Mouse (Mus musculus) frontal cortex, adult 2 months (tissue): ENCODE results near the gene Gm3411. TPM values are rescaled to one million over a fixed set of nuclear protein-coding genes. Genes with fewer than 3 reads are reported as not detected.
"Not testable (repeated sequence)": the region's sequence is repeated elsewhere in the genome, so short reads cannot be mapped to it uniquely, and the experiment has no call there.

ENCODE experiments used
- DNase-seq, 2 experiments: peaks; one replicate each; pipeline ENCODE4 v3.0.0; 2022; ENCODE audit warnings: low spot score in 1 of 2; ENCODE audit errors: extremely low spot score in 1 of 2
- polyA plus RNA-seq: library from polyadenylated mRNA; depleted of rRNA; stranded (reverse); fragments of >200 nt; gene quantifications from 2 replicates; pipeline ENCODE4 v1.2.3, GENCODE M21; 2012; rRNA removed

Gm3411 gene
- polyA plus RNA-seq, result 0.28 and 0.42 TPM in 2 replicates

DNA sequence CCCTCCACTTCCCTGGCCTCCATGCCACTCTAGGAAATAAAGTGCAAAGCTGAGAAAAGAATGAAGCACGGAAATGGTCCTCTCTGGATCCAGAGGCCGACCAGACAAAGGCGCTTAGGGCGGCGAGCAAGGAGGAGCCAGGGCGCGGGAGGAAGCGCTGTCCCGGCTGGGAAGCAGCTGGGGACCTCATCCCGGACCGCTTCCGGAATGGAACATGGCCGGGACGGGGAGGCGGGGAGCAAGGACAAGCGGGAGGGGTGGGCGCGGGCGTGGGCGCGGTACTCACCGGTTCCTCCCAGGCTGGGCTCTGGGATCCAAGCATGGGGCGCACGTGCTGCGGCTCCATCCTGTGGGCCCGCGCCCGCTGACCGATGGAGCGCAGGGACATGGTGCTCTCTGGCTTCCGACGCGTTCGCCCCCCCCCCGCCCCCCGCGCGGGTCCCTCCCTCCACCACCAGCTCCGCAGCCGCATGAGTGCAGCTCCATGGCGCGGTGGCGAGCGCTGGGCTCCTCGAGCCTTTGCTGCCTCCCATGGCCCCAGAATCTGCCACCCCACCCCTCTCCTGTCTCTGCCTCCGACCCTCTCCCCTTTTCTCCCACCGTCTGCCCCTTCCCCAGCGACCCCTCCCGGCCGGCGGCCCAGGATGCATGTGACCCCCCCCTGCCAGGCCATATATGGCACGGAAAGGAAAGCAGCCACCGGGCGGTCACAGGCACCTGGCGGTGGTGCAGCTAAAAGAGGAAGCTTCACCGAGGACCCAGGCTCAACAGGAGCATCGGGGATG is at the start of gene Gm3411:
Gm3411 (minus strand) TSS at position 320 of the 785 bp plus-strand sequence.
- DNase-seq, result peak in 1 of 2 experiments; percentile 10

DNA sequence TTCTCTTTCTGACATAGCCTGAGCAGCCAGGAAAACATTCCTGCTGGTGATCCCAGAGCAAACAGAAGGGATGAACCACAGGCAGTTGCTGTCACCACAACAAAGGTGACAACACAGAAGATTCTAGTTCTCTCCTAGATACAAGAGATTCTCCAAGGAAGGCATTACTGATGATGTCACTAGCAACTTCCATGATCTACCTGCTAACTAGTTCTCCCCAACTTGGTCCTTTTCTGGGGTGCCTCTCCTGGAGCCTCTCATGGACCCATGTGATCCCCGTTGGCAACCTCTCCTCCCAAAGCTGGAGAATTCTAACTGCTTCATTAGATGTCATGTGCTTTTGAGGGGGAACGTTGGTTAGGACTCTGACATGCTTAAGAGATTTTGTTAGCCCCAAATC is 17.7 kb upstream of the Gm3411 start, which contains the start of gene Gm21103:
Gm21103 (minus strand) TSS at position 101 of the 400 bp plus-strand sequence.
- DNase-seq, result not testable (repeated sequence)

GRCm38 (mm10) chr14:6219192-6219591 is 67.9 kb downstream of the Gm3411 start, which contains the start of gene Gm21560:
Gene Gm21560 (minus strand): TSS chr14:6219292.
- DNase-seq, result not testable (repeated sequence)

Other genes starting within 250 kb of the Gm3411 start
- not detected in 2 replicates for gene Gm6337, start 229.0 kb downstream of the Gm3411 start, polyA plus RNA-seq
- gene Gm8206, start 193.3 kb downstream of the Gm3411 start, polyA plus RNA-seq, result 0.25 and 0.42 TPM in 2 replicates
- gene Gm3468, start 178.6 kb downstream of the Gm3411 start, polyA plus RNA-seq, result 1.7 and 2.3 TPM in 2 replicates
- gene Gm3476, start 161.4 kb downstream of the Gm3411 start, polyA plus RNA-seq, result not detected in 2 replicates
- not detected in 2 replicates for gene Gm21560, start 68.0 kb downstream of the Gm3411 start, polyA plus RNA-seq
- not detected in 2 replicates for gene Gm21103, start 17.6 kb upstream of the Gm3411 start, polyA plus RNA-seq
- not detected in 2 replicates for gene Gm3618, start 56.4 kb upstream of the Gm3411 start, polyA plus RNA-seq
- not detected in 2 replicates for gene Gm16440, start 103.1 kb upstream of the Gm3411 start, polyA plus RNA-seq
- 0.76 and 1.0 TPM in 2 replicates for gene Gm3591, start 125.2 kb upstream of the Gm3411 start, polyA plus RNA-seq
- not detected in 2 replicates for gene Gm3594, start 157.4 kb upstream of the Gm3411 start, polyA plus RNA-seq